Mouse (Mus musculus) forebrain, embryonic 13.5 days (tissue): ENCODE data around the gene Hist1h1d. TPM values are rescaled to one million over a fixed set of nuclear protein-coding genes. Genes with fewer than 3 reads are reported as not detected.
"Not testable (repeated sequence)": the region's sequence is repeated elsewhere in the genome, so short reads cannot be mapped to it uniquely, and the experiment has no call there.

ENCODE experiments used
- ATAC-seq: fragments of 200-750 bp; cut with Nextera tagmentation; 2 replicates; pipeline ENCODE4 v1.8.0; 2017
- H3K27ac ChIP-seq: fragments of 300-500 bp; sonication (generic); 2 replicates; pipeline ENCODE4 v1.5.1; 2015; ENCODE audit warnings: inconsistent platforms, mild to moderate bottlenecking, moderate library complexity
- H3K27me3 ChIP-seq: fragments of 300-500 bp; sonication (generic); 2 replicates; pipeline ENCODE4 v1.6.1; 2015; ENCODE audit warnings: mild to moderate bottlenecking, inconsistent platforms
- H3K36me3 ChIP-seq: fragments of 300-500 bp; sonication (generic); 2 replicates; pipeline ENCODE4 v1.6.1; 2015; ENCODE audit warnings: mild to moderate bottlenecking, inconsistent platforms; ENCODE audit not compliant: poor library complexity, severe bottlenecking
- H3K4me1 ChIP-seq: fragments of 300-500 bp; sonication (generic); 2 replicates; pipeline ENCODE4 v1.6.1; 2015; ENCODE audit warnings: inconsistent platforms
- H3K4me2 ChIP-seq: fragments of 300-500 bp; sonication (generic); 2 replicates; pipeline ENCODE4 v1.6.1; 2015; ENCODE audit warnings: inconsistent platforms, mild to moderate bottlenecking, moderate library complexity
- H3K4me3 ChIP-seq: fragments of 300-500 bp; sonication (generic); 2 replicates; pipeline ENCODE4 v1.5.1; 2015; ENCODE audit warnings: mild to moderate bottlenecking, inconsistent platforms
- H3K9ac ChIP-seq: fragments of 300-500 bp; sonication (generic); 2 replicates; pipeline ENCODE4 v1.6.1; 2015; ENCODE audit warnings: mild to moderate bottlenecking, inconsistent platforms
- H3K9me3 ChIP-seq: fragments of 300-500 bp; sonication (generic); replicated peaks from 2 replicates; pipeline ENCODE4 v1.6.1; 2016; ENCODE audit warnings: inconsistent platforms
- WGBS: fragments of 180-500 bp; shearing (Covaris S2); methylation state at CpG from one replicate; pipeline ENCODE4 v1.1.7; 2015; 5-methylcytosine and 5-hydroxymethylcytosine counted together
- polyA plus RNA-seq: library from polyadenylated mRNA; unstranded; fragments of >200 nt; fragmentation: Nextera tagmentation; extraction: Ambion mirVana; gene quantifications from 2 replicates; pipeline ENCODE4 v1.2.1, GENCODE M21; 2015

The Hist1h1d gene
- polyA plus RNA-seq, 1 experiment from 2014 or later, result 0.68 TPM

DNA sequence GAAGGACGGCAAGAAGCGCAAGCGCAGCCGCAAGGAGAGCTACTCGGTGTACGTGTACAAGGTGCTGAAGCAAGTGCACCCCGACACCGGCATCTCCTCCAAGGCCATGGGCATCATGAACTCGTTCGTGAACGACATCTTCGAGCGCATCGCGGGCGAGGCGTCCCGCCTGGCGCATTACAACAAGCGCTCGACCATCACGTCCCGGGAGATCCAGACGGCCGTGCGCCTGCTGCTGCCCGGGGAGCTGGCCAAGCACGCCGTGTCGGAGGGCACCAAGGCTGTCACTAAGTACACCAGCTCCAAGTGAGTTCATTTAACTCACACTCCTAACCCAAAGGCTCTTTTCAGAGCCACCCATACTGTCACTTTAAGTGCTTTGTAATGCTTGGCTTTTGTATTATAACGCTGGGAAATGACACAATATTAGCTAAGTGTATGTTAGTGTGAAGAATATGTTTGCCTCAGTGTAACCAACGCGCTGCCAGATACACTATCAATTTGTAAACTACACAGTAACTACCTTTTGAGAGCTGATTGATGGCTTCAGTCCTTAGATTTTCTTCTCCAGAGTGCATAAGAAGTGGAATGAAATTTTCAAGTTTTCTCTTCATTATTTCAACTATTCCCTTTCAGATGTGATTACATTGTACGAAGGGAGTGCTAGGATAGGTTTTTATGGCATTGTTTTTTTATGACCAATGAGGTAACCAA, 18.6 kb downstream of the Hist1h1d start:
- not testable (repeated sequence) for H3K9me3 ChIP-seq, ATAC-seq, H3K36me3 ChIP-seq, H3K27me3 ChIP-seq
- Histone ChIP-seq H3K4me3 (peak overlapping the region; percentile 51), H3K9ac (peak overlapping the region; percentile 86), H3K4me2 (peak overlapping the region; percentile 75), H3K27ac (peak overlapping the region; percentile 97), H3K4me1 (peaks cover 29% of the 10 kb centered on the region)
- under 1% methylated on average over 12 of the region's 34 CpGs for WGBS

DNA sequence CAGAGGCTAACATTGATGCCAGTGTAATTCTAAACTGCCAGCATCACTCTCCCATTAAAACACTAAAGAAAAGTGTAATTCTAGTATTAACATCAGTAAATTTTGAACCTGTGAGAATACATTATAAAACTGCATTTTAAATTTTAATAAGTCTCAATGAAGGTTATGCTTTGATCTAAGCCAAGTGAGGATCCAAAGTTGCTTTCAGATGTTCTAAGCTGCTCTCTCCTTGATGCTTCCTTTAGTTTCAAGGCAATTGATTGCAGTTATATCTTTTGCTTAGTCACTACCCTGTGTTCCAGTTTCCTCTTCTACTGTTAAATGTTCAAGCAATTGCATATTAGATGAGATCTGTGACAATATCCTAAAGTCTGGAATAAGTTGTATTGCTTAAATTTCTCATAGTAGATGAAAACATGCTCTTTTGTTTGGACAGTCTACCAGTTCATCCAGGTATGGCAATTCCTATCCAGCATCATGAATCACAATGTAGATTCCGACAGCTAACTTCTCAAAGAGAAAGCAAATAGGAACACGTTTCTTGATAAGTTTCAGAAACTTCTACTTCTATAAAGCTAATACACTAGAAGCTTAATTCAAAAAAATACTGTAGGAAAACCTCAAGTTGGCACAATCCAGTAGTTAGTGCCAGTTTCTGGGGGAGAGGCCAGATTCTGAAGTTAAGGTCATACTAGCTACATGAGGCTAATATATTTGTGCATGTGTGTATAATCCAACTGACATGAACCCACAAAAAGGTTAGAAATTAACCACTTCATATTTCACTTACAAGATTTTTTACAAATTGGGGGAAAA, 19.4 kb downstream of the Hist1h1d start:
- Histone ChIP-seq H3K36me3 (no peaks in the 10 kb centered on the region), H3K4me2 (peak overlapping the region; percentile 75), H3K9me3 (no peaks in the 10 kb centered on the region), H3K27ac (peak overlapping the region; percentile 97), H3K27me3 (no peaks in the 10 kb centered on the region), H3K4me1 (peaks cover 37% of the 10 kb centered on the region), H3K4me3 (peak overlapping the region; percentile 51), H3K9ac (peak overlapping the region; percentile 86)
- ATAC-seq, result no peak
- 36% methylated on average over 2 of the region's 2 CpGs for WGBS

DNA sequence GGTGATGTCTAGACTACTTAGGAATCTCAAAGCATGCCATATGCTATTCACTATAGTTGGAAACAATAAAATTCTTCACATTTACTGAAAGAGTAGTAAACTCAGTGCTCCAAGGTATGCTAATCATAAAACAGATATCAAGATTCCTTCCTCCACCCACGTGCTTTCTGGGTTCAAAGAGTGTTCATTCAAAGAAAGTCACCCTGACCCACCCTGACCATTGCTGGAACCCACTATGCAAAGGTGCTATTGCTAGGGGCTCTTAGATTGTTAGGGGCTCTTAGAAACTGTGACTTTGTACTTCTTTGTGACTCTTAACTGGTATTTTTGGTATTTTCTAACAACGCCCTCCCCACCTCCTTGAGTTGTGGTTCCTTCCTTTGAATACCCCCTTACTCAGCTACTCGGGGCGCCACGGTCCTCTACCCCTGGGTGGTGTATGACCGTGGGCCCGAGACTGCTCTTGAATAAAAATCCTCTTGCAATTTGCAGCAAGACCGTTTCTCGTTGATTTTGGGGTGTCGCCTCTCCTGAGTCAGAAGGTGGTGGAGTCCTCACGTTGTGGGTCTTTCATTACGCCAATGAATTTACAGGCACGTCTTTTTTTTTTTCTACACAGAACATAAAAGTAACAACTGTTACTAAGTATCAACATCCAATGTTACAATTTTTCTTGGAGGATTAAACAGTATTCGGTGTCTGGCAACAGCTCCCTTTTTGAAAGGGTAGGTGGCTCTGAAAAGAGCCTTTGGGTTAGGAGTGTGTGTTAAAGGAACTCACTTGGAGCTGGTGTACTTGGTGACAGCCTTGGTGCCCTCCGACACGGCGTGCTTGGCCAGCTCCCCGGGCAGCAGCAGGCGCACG, 20.2 kb downstream of the Hist1h1d start:
- H3K27ac ChIP-seq, result peak overlapping the region; percentile 97
- WGBS, result 8% methylated on average over 20 of the region's 20 CpGs
- H3K4me1 ChIP-seq, result peaks cover 37% of the 10 kb centered on the region
- not testable (repeated sequence) for H3K9me3 ChIP-seq, H3K36me3 ChIP-seq, H3K27me3 ChIP-seq, ATAC-seq
- peak overlapping the region; percentile 75 for H3K4me2 ChIP-seq
- H3K4me3 ChIP-seq, result peak overlapping the region; percentile 51
- H3K9ac ChIP-seq, result peak overlapping the region; percentile 86

DNA sequence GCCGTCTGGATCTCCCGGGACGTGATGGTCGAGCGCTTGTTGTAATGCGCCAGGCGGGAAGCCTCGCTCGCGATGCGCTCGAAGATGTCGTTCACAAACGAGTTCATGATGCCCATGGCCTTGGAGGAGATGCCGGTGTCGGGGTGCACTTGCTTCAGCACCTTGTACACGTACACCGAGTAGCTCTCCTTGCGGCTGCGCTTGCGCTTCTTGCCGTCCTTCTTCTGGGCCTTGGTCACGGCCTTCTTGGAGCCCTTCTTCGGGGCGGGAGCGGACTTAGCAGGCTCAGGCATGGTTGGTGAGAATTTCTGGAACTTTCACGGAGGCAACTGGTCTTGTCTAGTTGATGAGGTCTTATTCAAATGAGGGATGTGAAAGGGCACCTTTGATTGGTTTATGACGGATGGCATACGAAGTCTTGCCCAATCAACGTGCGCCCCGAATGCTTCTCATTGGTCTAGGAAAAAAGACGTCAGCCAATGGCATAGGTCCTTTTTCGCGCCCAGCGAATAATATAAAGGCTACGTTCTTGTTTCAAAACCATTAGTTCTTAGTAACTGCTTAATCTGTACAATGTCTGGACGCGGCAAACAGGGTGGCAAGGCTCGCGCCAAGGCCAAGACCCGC, 20.9 kb downstream of the Hist1h1d start, which contains the start of the genes Hist1h2bf and Hist1h2ad:
Gene Hist1h2bf, minus strand, starts transcription at position 299 of the 627 bp plus-strand sequence.
Gene Hist1h2ad, plus strand, starts transcription at position 484 of the 627 bp plus-strand sequence.
- H3K36me3 ChIP-seq, H3K27me3 ChIP-seq, H3K9me3 ChIP-seq: not testable (repeated sequence)
- Histone ChIP-seq H3K4me1 (peaks cover 37% of the 10 kb centered on the region), H3K4me3 (peak within 1 kb of the TSS; percentile 51), H3K4me2 (peak within 1 kb of the TSS; percentile 75), H3K9ac (peak within 1 kb of the TSS; percentile 86), H3K27ac (peak within 1 kb of the TSS; percentile 97)
- ATAC-seq, result peak; percentile 93
- WGBS, result under 1% methylated on average over 25 of the region's 42 CpGs

DNA sequence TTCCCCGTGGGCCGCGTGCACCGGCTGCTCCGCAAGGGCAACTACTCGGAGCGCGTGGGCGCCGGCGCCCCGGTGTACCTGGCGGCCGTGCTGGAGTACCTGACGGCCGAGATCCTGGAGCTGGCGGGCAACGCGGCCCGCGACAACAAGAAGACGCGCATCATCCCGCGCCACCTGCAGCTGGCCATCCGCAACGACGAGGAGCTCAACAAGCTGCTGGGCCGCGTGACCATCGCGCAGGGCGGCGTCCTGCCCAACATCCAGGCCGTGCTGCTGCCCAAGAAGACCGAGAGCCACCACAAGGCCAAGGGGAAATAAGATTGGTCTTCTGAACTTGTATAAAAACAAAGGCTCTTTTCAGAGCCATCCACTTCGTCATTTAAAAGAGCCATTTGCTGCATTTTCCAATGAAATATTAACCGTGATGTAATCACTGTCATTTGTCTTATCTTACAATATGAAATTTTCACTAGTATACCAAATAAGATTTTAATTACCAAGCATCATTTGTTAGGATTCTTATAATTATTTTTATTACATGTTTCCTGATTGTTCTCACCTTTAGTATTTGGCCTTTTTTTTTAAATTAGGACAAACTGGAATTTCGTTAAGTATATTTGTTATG, 21.6 kb downstream of the Hist1h1d start:
- Histone ChIP-seq H3K4me2 (peak overlapping the region; percentile 75), H3K4me3 (peak overlapping the region; percentile 51), H3K4me1 (peaks cover 37% of the 10 kb centered on the region), H3K9ac (peak overlapping the region; percentile 65), H3K27ac (peak overlapping the region; percentile 97)
- not testable (repeated sequence) for H3K9me3 ChIP-seq, ATAC-seq, H3K27me3 ChIP-seq, H3K36me3 ChIP-seq
- WGBS, result 0% methylated on average over 12 of the region's 39 CpGs

DNA sequence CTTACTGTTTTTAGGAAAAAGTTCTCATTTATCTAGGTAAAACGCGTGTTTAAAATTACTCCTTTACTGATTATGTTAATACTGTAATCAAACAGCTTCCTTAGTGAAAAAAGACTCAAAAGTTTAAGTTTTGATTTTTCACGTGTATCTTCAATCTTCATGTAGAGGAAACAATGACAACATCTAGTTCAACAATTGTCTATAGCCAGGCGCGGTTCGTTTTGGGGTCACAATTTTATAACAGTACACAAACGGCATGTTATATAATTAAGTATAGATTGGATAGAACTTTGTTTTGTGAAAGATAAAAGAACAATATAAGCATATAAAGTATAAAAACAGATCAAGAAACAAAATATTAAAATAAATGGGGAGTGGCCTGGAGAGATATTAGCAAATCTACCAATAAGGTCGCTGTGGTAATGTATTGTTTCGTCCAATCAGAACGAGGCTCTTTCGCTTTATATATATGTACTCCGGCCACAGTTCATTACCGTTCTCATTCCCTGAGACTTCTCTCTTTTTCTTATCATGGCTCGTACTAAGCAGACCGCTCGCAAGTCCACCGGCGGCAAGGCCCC, 22.3 kb downstream of the Hist1h1d start, which contains the start of gene Hist1h3d:
Gene Hist1h3d, plus strand, starts transcription at position 493 of the 581 bp plus-strand sequence.
- no peaks in the 10 kb centered on the region for H3K36me3 ChIP-seq
- H3K4me2 ChIP-seq, result peak within 1 kb of the TSS; percentile 74
- WGBS, result under 1% methylated on average over 17 of the region's 18 CpGs
- H3K9ac ChIP-seq, result peak within 1 kb of the TSS; percentile 82
- no peaks in the 10 kb centered on the region for H3K9me3 ChIP-seq
- H3K27ac ChIP-seq, result peak within 1 kb of the TSS; percentile 91
- peak within 1 kb of the TSS; percentile 48 for H3K4me3 ChIP-seq
- peak; percentile 59 for ATAC-seq
- H3K27me3 ChIP-seq, result no peaks in the 10 kb centered on the region
- H3K4me1 ChIP-seq, result peaks cover 33% of the 10 kb centered on the region

DNA sequence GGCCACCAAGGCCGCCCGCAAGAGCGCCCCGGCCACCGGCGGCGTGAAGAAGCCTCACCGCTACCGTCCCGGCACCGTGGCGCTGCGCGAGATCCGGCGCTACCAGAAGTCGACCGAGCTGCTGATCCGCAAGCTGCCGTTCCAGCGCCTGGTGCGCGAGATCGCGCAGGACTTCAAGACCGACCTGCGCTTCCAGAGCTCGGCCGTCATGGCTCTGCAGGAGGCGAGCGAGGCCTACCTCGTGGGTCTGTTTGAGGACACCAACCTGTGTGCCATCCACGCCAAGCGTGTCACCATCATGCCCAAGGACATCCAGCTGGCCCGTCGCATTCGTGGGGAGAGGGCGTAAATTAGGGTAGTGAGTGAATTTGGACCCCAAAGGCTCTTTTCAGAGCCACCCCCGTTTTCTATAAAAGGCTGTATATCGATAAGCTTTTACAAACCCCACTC, 22.8 kb downstream of the Hist1h1d start:
- Histone ChIP-seq H3K4me1 (peaks cover 32% of the 10 kb centered on the region), H3K4me3 (peak overlapping the region; percentile 48), H3K4me2 (peak overlapping the region; percentile 74), H3K27ac (peak overlapping the region; percentile 91), H3K9ac (peak overlapping the region; percentile 82)
- H3K27me3 ChIP-seq, H3K9me3 ChIP-seq, H3K36me3 ChIP-seq, ATAC-seq: not testable (repeated sequence)
- WGBS, result 0% methylated on average over 9 of the region's 40 CpGs

DNA sequence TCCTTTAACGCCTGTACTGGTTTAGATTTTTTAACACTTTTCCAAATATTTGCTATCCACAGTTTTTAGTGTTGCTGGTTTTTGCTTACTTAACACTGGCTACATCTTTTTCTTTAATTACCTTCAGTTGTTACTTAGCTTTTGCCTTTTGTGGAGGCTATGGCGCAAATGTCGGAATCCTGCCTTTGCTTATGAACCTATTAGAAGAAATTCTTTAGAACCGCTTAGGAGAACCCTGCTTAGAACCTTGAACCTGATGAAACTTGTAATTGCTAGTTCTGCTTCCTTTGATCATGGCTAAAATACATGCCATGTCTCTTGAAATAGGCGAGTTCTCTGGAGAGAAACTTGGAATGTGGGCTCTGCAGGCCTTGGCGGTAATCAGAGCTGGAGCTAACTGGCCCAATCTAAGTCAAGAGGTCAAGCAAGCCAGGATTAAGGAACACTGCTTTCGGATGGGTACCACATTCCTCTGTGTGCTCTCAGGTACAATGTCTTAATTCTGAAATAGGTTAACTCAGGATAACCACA, 23.4 kb downstream of the Hist1h1d start:
- peak overlapping the region; percentile 74 for H3K4me2 ChIP-seq
- H3K4me1 ChIP-seq, result peaks cover 32% of the 10 kb centered on the region
- no peaks in the 10 kb centered on the region for H3K27me3 ChIP-seq
- H3K4me3 ChIP-seq, result peak overlapping the region; percentile 48
- 2% methylated on average over 7 of the region's 7 CpGs for WGBS
- no peaks in the 10 kb centered on the region for H3K9me3 ChIP-seq
- no peak for ATAC-seq
- H3K9ac ChIP-seq, result peak overlapping the region; percentile 82
- H3K27ac ChIP-seq, result peak overlapping the region; percentile 91
- H3K36me3 ChIP-seq, result no peaks in the 10 kb centered on the region

DNA sequence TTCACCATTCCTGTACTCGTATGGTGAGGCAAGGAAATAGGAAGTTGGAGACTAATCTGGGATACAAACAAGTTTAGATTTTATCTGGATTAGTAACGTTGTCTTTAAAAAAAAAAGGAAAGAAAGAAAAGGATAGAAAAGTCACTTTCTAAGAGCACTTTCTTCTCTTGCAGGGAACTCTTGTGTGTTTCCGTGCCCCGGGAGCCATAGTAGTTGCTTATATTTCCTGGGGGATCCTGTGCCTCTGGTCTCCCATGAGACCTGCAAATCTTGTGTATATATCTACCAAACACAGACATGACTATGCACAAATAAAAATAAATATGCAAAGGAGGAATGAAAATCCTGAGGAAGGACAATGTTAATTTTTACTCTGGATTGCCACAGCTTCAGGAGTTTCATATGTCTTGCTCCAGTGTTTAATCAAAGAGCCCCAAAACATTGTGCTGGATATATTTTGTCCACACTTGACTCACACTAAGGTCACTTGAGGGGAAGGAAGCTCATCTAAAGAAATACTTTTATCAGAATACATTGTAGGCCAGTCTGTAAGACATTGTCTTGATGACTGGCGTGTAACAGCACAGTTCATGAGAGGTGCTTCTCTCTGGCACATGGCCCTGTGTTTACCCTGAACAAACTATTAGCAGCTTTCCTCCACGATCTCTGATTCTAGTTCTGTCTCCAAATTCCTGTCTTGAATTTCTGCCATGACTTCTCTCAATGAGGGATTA, 24.0 kb downstream of the Hist1h1d start:
- Histone ChIP-seq H3K4me1 (peaks cover 35% of the 10 kb centered on the region), H3K4me2 (peak overlapping the region; percentile 74), H3K27ac (peak overlapping the region; percentile 91), H3K27me3 (no peaks in the 10 kb centered on the region), H3K36me3 (no peaks in the 10 kb centered on the region), H3K4me3 (peak overlapping the region; percentile 48), H3K9ac (peak overlapping the region; percentile 82), H3K9me3 (no peaks in the 10 kb centered on the region)
- WGBS, result 41% methylated on average over 6 of the region's 6 CpGs
- no peak for ATAC-seq

DNA sequence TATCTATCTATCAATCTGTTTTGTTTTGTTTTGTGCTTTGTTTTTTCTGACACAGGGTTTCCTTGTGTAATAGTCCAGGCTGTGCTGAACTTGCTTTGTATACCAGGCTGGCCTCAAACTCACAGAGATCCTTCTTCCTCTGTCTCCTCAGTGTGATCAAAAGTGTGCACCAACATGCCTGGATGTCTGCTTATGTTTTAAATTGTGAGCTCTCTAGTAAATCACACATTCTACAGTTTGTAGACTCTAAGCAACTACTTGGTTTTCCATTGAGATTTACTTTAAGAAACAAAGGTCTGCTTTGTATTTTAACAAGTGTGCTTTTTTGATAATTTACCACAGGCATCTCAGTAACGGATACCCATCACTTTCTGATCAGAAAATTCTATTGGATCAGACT, 24.8 kb downstream of the Hist1h1d start:
- Histone ChIP-seq H3K4me3 (no peak overlapping the region), H3K4me1 (peaks cover 35% of the 10 kb centered on the region), H3K4me2 (no peak overlapping the region), H3K27me3 (no peaks in the 10 kb centered on the region), H3K27ac (peak overlapping the region; percentile 25; the same call in 1 of the 2 replicates), H3K36me3 (no peaks in the 10 kb centered on the region), H3K9ac (no peak overlapping the region), H3K9me3 (no peaks in the 10 kb centered on the region)
- ATAC-seq, result no peak
- WGBS, result 88% methylated on average over 1 of the region's 1 CpGs
